Mouse (Mus musculus): ENCODE measurements around the gene Creb3l4. TPM values are rescaled to one million over a fixed set of nuclear protein-coding genes. Genes with fewer than 3 reads are reported as not detected.
A peak's percentile ranks its signal among the peaks of the same experiment; 100 is the strongest.

Creb3l4 gene
- total and polyA plus RNA-seq, 3 experiments: 0.07 to 0.08 TPM; not detected in 1

DNA sequence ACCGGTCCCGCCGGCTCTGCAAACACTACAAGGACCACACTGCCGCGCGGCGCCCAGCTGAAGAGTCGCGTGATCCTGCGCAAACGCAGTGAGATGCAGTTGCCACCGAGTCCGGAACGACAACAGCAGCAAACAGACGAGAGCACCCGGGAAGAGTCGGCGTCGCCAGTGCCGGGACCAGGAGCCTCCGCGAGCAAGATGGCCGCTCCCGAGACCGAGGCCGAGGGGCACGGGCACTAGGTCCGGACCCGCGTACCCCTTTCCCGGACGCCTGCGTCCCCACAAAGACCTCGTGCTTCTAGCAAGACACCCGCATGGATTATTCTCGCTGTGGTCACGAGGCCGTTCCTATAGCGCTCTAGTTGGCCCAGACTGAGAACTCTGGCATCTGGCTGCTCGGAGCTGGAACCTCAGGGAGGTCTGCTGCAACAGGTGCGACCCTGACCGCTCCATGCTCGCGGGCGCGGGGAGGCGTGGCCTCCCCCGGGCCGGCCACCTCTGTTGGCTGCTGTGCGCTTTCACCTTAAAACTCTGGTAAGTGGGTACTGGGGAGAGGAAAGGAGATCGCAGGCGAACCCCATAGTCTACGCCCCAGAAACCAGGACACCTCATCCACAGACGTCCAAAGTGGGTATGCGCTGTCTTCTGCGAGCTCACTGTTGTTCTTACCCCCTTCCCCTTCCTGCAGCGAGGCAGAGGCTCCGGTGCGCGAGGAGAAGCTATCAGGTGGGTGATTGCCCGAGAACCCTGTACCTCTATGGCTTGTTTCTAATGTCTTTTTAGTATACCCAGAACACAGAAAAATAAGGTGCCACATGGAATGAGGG is 11.6 kb downstream of the Creb3l4 start, which contains the start of gene Jtb (continued):
- TF ChIP-seq NRF1 (IDR thresholded peaks at IDR 0.05; ENCODE audit: insufficient read depth, low read depth, low read length, poor library complexity, severe bottlenecking) (peak; percentile 98), ETS1 (IDR thresholded peaks at IDR 0.05; ENCODE audit: low read depth, low read length) (peak; percentile 83), JUND (IDR thresholded peaks at IDR 0.05; ENCODE audit: low read depth, low read length) (no peak), CHD1 (IDR thresholded peaks at IDR 0.05; ENCODE audit: low read depth, low read length) (no peak), MAFK (IDR thresholded peaks at IDR 0.05; ENCODE audit: borderline replicate concordance, low read depth, low read length) (no peak)

DNA sequence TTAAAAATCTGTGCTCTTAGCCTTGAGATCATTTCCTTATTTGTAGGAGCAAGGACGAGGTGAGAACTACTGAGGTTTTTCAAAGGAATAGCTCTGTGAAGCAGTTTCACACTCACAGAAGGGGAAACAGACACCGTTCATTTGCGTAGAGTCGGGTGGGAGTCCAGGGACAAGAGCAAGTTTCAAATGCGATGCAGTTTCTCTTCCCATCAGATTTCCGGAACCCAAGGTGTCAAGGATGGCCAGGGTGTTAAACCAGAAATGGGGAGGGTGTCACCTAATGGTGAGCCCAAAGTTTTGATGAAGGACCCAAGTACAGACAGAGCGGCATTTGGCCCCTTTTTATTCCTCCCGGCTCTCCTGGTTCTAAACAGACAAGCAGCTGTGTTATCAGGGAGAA is 12.2 kb downstream of the Creb3l4 start:
- TF ChIP-seq SMC3 (IDR thresholded peaks at IDR 0.05; ENCODE audit: low read depth, low read length): no peak
- no peak for TF ChIP-seq UBTF (IDR thresholded peaks at IDR 0.05; ENCODE audit: borderline replicate concordance, insufficient read depth, low read depth, low read length)
- TF ChIP-seq POLR2A (IDR thresholded peaks at IDR 0.05; ENCODE audit: control insufficient read depth in 1 of 2, insufficient read depth in 1 of 2, low read depth in 1 of 2, low read length in 2 of 2, poor library complexity in 1 of 2): no peak
- TF ChIP-seq MAZ (IDR thresholded peaks at IDR 0.05; ENCODE audit: low read depth, low read length): peak; percentile 69; the same call in 1 of the 2 replicates
- TF ChIP-seq HCFC1 (IDR thresholded peaks at IDR 0.05; ENCODE audit: low read depth, low read length): no peak
- no peak for TF ChIP-seq GATA1 (IDR thresholded peaks at IDR 0.05; ENCODE audit: low read depth, low read length)
- TF ChIP-seq MAX (IDR thresholded peaks at IDR 0.05; ENCODE audit: low read length): no peak
- no peak for TF ChIP-seq CTCF (IDR thresholded peaks at IDR 0.05 in 2 of 3, conservative IDR thresholded peaks at IDR 0.05 in 1 of 3; ENCODE audit: control insufficient read depth in 1 of 3, insufficient read depth in 1 of 3, low read depth in 2 of 3, low read length in 3 of 3, poor library complexity in 1 of 3, severe bottlenecking in 1 of 3)
- no peak for TF ChIP-seq USF2 (IDR thresholded peaks at IDR 0.05; ENCODE audit: borderline replicate concordance in 1 of 2, insufficient read depth in 1 of 2, low read depth in 1 of 2, low read length in 2 of 2)
- TF ChIP-seq NRF1 (IDR thresholded peaks at IDR 0.05; ENCODE audit: insufficient read depth, low read depth, low read length, poor library complexity, severe bottlenecking): no peak
- TF ChIP-seq EP300 (IDR thresholded peaks at IDR 0.05; ENCODE audit: low read depth in 1 of 2, low read length in 2 of 2): peak; percentile 17 to 40; a peak in 1 of 4 replicates
- no peak for TF ChIP-seq ETS1 (IDR thresholded peaks at IDR 0.05; ENCODE audit: low read depth, low read length)
- no peak for TF ChIP-seq E2F4 (IDR thresholded peaks at IDR 0.05; ENCODE audit: borderline replicate concordance, low read depth, low read length)
- no peak for TF ChIP-seq KAT2A (conservative IDR thresholded peaks at IDR 0.05; ENCODE audit: low read depth, low read length)
- TF ChIP-seq TBP (IDR thresholded peaks at IDR 0.05; ENCODE audit: low read depth, low read length): no peak
- TF ChIP-seq CHD2 (IDR thresholded peaks at IDR 0.05; ENCODE audit: low read length): no peak
- no peak for TF ChIP-seq MYC (IDR thresholded peaks at IDR 0.05; ENCODE audit: low read depth, low read length)
- TF ChIP-seq SIN3A (IDR thresholded peaks at IDR 0.05; ENCODE audit: low read length): no peak
- TF ChIP-seq MYB (IDR thresholded peaks at IDR 0.05; ENCODE audit: low read depth, low read length): no peak
- TF ChIP-seq ZMIZ1 (IDR thresholded peaks at IDR 0.05; ENCODE audit: low read depth, low read length): no peak
- no peak for TF ChIP-seq GABPA (IDR thresholded peaks at IDR 0.05; ENCODE audit: low read depth, low read length)
- peak; percentile 77 for TF ChIP-seq CHD1 (IDR thresholded peaks at IDR 0.05; ENCODE audit: low read depth, low read length)
- TF ChIP-seq MAFK (IDR thresholded peaks at IDR 0.05; ENCODE audit: borderline replicate concordance, low read depth, low read length): 0 out of 2 replicates have a peak, but pooled peaks have one; percentile 36
- TF ChIP-seq ELF1 (IDR thresholded peaks at IDR 0.05; ENCODE audit: low read depth, low read length): no peak
- TF ChIP-seq POLR2AphosphoS2 (IDR thresholded peaks at IDR 0.05; ENCODE audit: low read length): no peak
- no peak for TF ChIP-seq NELFE (IDR thresholded peaks at IDR 0.05; ENCODE audit: low read depth, low read length)
- Histone ChIP-seq H3K9ac (ENCODE audit: control insufficient read depth, low read depth, low read length, poor library complexity, severe bottlenecking) (peak overlapping the region; percentile 83), H3K9me3 (replicated peaks; ENCODE audit: insufficient read depth, low read length) (no peaks in the 10 kb centered on the region), H3K36me3 (ENCODE audit: control insufficient read depth in 1 of 2, insufficient read depth in 2 of 2, low read length in 2 of 2) (peaks cover 2 to 14% of the 10 kb centered on the region in 2 experiments; a peak in 3 of 4 replicates), H3K79me2 (ENCODE audit: control insufficient read depth, insufficient read depth, low read length, poor library complexity) (peaks cover 14% of the 10 kb centered on the region), H3K27ac (ENCODE audit: control insufficient read depth, low read depth, low read length) (peak overlapping the region; percentile 46), H3K27me3 (ENCODE audit: control insufficient read depth in 1 of 2, insufficient read depth in 2 of 2, low read length in 2 of 2) (no peaks in the 10 kb centered on the region), H3K4me3 (ENCODE audit: control insufficient read depth in 1 of 2, insufficient read depth in 1 of 2, low read depth in 2 of 2, low read length in 2 of 2) (peak overlapping the region; percentile 66 to 79), H3K4me1 (ENCODE audit: control insufficient read depth in 1 of 2, insufficient read depth in 2 of 2, low read length in 2 of 2) (peaks cover 7 to 10% of the 10 kb centered on the region in 2 experiments; a peak in 2 of 4 replicates)
- no peak for DNase-seq (ENCODE audit: low read depth, low spot score)
